Mouse (Mus musculus) MEL (cell line): Measurements from ENCODE around the gene Nrxn3. TPM values are rescaled to one million over a fixed set of nuclear protein-coding genes. Genes with fewer than 3 reads are reported as not detected.

Source experiments
- DNase-seq: peaks from one replicate; pipeline ENCODE4 v3.0.0; 2011; ENCODE audit warnings: low read depth, low spot score
- H3K27ac ChIP-seq: 2 replicates; pipeline ENCODE4 v1.5.1; 2012; ENCODE audit warnings: low read depth, mild to moderate bottlenecking, control low read depth, low read length, moderate library complexity; ENCODE audit not compliant: control insufficient read depth
- H3K27me3 ChIP-seq, 2 experiments: fragments of 150-350 bp in 1 of 2; sonication (generic) in 1 of 2; 2 replicates each; pipeline ENCODE4 v1.6.1; 2012; ENCODE audit warnings: low read length in 2 of 2, mild to moderate bottlenecking in 2 of 2, improper control_type of control experiment in 1 of 2, moderate library complexity in 1 of 2; ENCODE audit not compliant: insufficient read depth in 2 of 2, control insufficient read depth in 1 of 2
- H3K36me3 ChIP-seq, 2 experiments: 2 replicates each; pipeline ENCODE4 v1.6.1; 2012 to 2014; ENCODE audit warnings: low read length in 2 of 2, improper control_type of control experiment in 1 of 2, inconsistent platforms in 1 of 2, mild to moderate bottlenecking in 1 of 2; ENCODE audit not compliant: insufficient read depth in 2 of 2, control insufficient read depth in 1 of 2
- H3K4me1 ChIP-seq, 2 experiments: fragments of 150-350 bp in 1 of 2; sonication (generic) in 1 of 2; 2 replicates each; pipeline ENCODE4 v1.6.1; 2012; ENCODE audit warnings: low read length in 2 of 2, improper control_type of control experiment in 1 of 2, mild to moderate bottlenecking in 1 of 2; ENCODE audit not compliant: insufficient read depth in 2 of 2, control insufficient read depth in 1 of 2
- H3K4me3 ChIP-seq, 2 experiments: fragments of 150-350 bp in 1 of 2; sonication (generic) in 1 of 2; 2 replicates each; pipeline ENCODE4 v1.5.1; 2012; ENCODE audit warnings: low read depth in 2 of 2, low read length in 2 of 2, mild to moderate bottlenecking in 2 of 2, moderate library complexity in 2 of 2, control low read depth in 1 of 2, improper control_type of control experiment in 1 of 2; ENCODE audit not compliant: control insufficient read depth in 1 of 2, insufficient read depth in 1 of 2
- H3K79me2 ChIP-seq: 2 replicates; pipeline ENCODE4 v1.6.1; 2012; ENCODE audit warnings: mild to moderate bottlenecking, low read length, moderate library complexity; ENCODE audit not compliant: control insufficient read depth, poor library complexity, insufficient read depth
- H3K9ac ChIP-seq: 2 replicates; pipeline ENCODE4 v1.6.1; 2012; ENCODE audit warnings: low read depth, mild to moderate bottlenecking, control low read depth, low read length, moderate library complexity; ENCODE audit not compliant: control insufficient read depth, poor library complexity, severe bottlenecking
- H3K9me3 ChIP-seq: fragments of 150-350 bp; sonication (generic); replicated peaks from 2 replicates; pipeline ENCODE4 v1.6.1; 2012; ENCODE audit warnings: mild to moderate bottlenecking, low read length, improper control_type of control experiment, moderate library complexity; ENCODE audit not compliant: insufficient read depth
- CHD1 ChIP-seq: IDR thresholded peaks from 2 replicates; pipeline ENCODE4 v1.6.1; 2012; ENCODE audit warnings: low read depth, mild to moderate bottlenecking, inconsistent platforms, low read length, improper control_type of control experiment
- CHD2 ChIP-seq: IDR thresholded peaks from 2 replicates; pipeline ENCODE4 v1.6.1; 2011; ENCODE audit warnings: low read length, improper control_type of control experiment
- CTCF ChIP-seq, 3 experiments: IDR thresholded peaks in 2 of 3; conservative IDR thresholded peaks in 1 of 3; 2 replicates each; pipeline ENCODE4 v1.5.1; 2011 to 2012; ENCODE audit warnings: low read length in 3 of 3, low read depth in 2 of 3, mild to moderate bottlenecking in 2 of 3, improper control_type of control experiment in 1 of 3, inconsistent platforms in 1 of 3, mixed read lengths in 1 of 3, moderate library complexity in 1 of 3; ENCODE audit not compliant: control insufficient read depth in 1 of 3, insufficient read depth in 1 of 3, poor library complexity in 1 of 3, severe bottlenecking in 1 of 3
- ETS1 ChIP-seq: IDR thresholded peaks from 2 replicates; pipeline ENCODE4 v1.6.1; 2012; ENCODE audit warnings: low read depth, mild to moderate bottlenecking, inconsistent platforms, low read length, improper control_type of control experiment, moderate library complexity
- GABPA ChIP-seq: IDR thresholded peaks from 2 replicates; pipeline ENCODE4 v1.6.1; 2012; ENCODE audit warnings: low read depth, mild to moderate bottlenecking, inconsistent platforms, low read length, improper control_type of control experiment, moderate library complexity
- JUND ChIP-seq: IDR thresholded peaks from 2 replicates; pipeline ENCODE4 v1.6.1; 2011; ENCODE audit warnings: low read depth, mild to moderate bottlenecking, improper control_type of control experiment, low read length
- MAX ChIP-seq: IDR thresholded peaks from 2 replicates; pipeline ENCODE4 v1.6.1; 2011; ENCODE audit warnings: low read length, improper control_type of control experiment
- MYB ChIP-seq: IDR thresholded peaks from 2 replicates; pipeline ENCODE4 v1.6.1; 2011; ENCODE audit warnings: mild to moderate bottlenecking, low read depth, low read length, improper control_type of control experiment
- NELFE ChIP-seq: IDR thresholded peaks from 2 replicates; pipeline ENCODE4 v1.6.1; 2011; ENCODE audit warnings: low read depth, low read length, improper control_type of control experiment
- NRF1 ChIP-seq: IDR thresholded peaks from 2 replicates; pipeline ENCODE4 v1.6.1; 2014; ENCODE audit warnings: low read depth, mild to moderate bottlenecking, inconsistent platforms, low read length, improper control_type of control experiment, moderate library complexity; ENCODE audit not compliant: poor library complexity, insufficient read depth, severe bottlenecking
- POLR2AphosphoS5 ChIP-seq: IDR thresholded peaks from 2 replicates; pipeline ENCODE4 v1.6.1; 2012; ENCODE audit warnings: low read depth, borderline replicate concordance, mild to moderate bottlenecking, inconsistent platforms, low read length, moderate library complexity, mixed read lengths
- USF1 ChIP-seq: IDR thresholded peaks from 2 replicates; pipeline ENCODE4 v1.6.1; 2014; ENCODE audit warnings: low read depth, mild to moderate bottlenecking, inconsistent platforms, low read length, improper control_type of control experiment, moderate library complexity
- ZC3H11A ChIP-seq: IDR thresholded peaks from 2 replicates; pipeline ENCODE4 v1.6.1; 2012; ENCODE audit warnings: low read depth, mild to moderate bottlenecking, inconsistent platforms, low read length, improper control_type of control experiment
- ZNF384 ChIP-seq: IDR thresholded peaks from 2 replicates; pipeline ENCODE4 v1.6.1; 2012; ENCODE audit warnings: low read depth, mild to moderate bottlenecking, inconsistent platforms, low read length, improper control_type of control experiment
- polyA plus RNA-seq, 2 experiments: library from polyadenylated mRNA; stranded (reverse) in 1 of 2; unstranded in 1 of 2; fragments of >175 nt in 1 of 2; fragments of >200 nt in 1 of 2; gene quantifications; 2 replicates each; pipeline versions ENCODE4 v1.2.1 to v1.2.4; 2012; ENCODE audit warnings: low replicate concordance in 2 of 2, low read depth in 1 of 2; ENCODE audit not compliant: insufficient read length in 2 of 2, insufficient read depth in 1 of 2, missing spikeins in 1 of 2
- total RNA-seq: library from RNA; depleted of rRNA; stranded (reverse); fragments of 300-350 nt; gene quantifications from 2 replicates; pipeline ENCODE4 v1.2.3, GENCODE M21; 2012

The Nrxn3 gene
- total and polyA plus RNA-seq, 3 experiments, result not detected

DNA sequence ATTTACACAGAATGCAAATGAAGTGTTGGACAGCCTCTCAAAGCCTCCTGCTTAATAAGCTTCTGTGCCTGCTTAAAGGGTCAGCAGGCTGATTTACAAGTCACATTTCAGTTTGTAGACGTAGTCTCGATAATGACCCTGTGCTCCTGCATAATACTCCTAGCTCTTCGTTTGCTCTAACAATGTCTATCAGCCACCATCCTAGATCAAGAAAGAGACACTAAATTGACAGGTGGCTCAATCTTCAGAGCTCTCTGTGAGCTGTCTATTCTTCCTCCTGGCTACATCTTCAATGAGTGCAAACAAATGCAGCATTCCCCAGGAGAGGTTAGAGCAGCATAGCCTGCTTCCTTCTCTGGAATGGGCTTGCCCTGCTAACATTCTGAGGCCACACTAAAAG, 1186.9 kb downstream of the Nrxn3 start:
- no peak overlapping the region for H3K9ac ChIP-seq
- no peak for DNase-seq
- no peak overlapping the region for H3K4me3 ChIP-seq
- no peaks in the 10 kb centered on the region for H3K4me1 ChIP-seq
- TF ChIP-seq ZC3H11A, result no peak
- no peak for TF ChIP-seq GABPA
- TF ChIP-seq ZNF384, result no peak
- no peak for TF ChIP-seq USF1
- TF ChIP-seq POLR2AphosphoS5, result no peak
- no peak for TF ChIP-seq ETS1
- no peak for TF ChIP-seq NRF1
- no peak for TF ChIP-seq CTCF (IDR thresholded peaks at IDR 0.05 in 2 of 3, conservative IDR thresholded peaks at IDR 0.05 in 1 of 3; ENCODE audit: control insufficient read depth in 1 of 3, insufficient read depth in 1 of 3, low read depth in 2 of 3, low read length in 3 of 3, poor library complexity in 1 of 3, severe bottlenecking in 1 of 3)
- no peaks in the 10 kb centered on the region for H3K27me3 ChIP-seq
- no peaks in the 10 kb centered on the region for H3K36me3 ChIP-seq
- no peaks in the 10 kb centered on the region for H3K9me3 ChIP-seq
- no peak overlapping the region for H3K27ac ChIP-seq
- H3K79me2 ChIP-seq, result no peaks in the 10 kb centered on the region

DNA sequence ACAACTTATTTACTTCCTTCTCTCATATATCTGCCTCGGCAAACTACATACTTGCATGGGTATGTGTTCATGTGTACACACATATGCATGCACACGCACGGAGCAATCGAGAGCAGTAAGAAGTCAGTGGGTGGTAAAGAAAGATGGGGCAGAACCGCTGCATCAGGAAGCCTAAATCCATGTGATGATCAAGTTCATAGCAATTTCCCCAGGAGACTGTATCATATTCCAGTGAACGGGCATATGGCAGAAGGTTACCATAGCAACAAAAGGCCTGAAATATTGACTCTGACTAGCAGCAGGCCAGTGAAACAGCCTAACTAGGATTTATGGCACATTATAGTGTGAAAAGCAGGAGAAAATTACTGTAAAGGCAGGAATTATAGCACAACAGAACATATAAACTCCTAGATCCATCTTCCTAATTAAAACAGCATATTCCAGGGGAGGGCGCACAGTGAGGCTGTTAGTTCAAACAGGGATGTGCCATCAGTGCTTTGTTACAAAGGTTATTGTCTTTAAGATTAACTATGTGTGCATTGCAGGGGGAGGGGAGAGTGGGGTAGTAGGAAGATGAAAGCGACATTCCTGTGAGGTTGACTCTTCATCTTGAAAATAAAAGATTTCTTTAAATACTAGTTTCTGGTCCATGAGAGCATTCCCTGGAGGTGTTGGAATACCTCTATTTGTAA, 1195.6 kb downstream of the Nrxn3 start:
- Histone ChIP-seq H3K27me3 (no peaks in the 10 kb centered on the region), H3K9ac (no peak overlapping the region), H3K36me3 (no peaks in the 10 kb centered on the region), H3K4me1 (no peaks in the 10 kb centered on the region), H3K9me3 (no peaks in the 10 kb centered on the region), H3K79me2 (no peaks in the 10 kb centered on the region), H3K27ac (no peak overlapping the region), H3K4me3 (no peak overlapping the region)
- no peak for TF ChIP-seq NELFE
- TF ChIP-seq MYB, result no peak
- TF ChIP-seq CHD1, result no peak
- DNase-seq, result no peak

DNA sequence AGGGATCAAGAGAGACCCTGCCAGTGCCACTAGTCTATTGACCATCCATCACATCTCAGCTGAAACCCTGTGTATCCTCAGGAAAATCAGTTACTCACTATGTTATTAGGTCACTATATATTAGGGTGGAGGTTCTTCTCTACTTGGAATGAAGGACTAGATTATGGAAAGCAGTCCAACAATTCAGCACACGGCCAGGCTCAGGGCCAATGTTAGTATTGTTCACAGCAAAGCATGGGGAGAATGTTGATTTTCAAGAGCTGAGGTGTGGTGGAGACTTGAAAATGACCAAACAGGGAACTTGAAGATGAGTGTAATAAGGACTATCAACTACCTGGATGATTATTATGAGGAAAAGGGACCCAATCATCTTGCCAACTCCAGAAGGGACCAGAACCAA, 1209.7 kb downstream of the Nrxn3 start:
- no peaks in the 10 kb centered on the region for H3K4me1 ChIP-seq
- no peaks in the 10 kb centered on the region for H3K36me3 ChIP-seq
- no peaks in the 10 kb centered on the region for H3K9me3 ChIP-seq
- no peak overlapping the region for H3K9ac ChIP-seq
- H3K27ac ChIP-seq, result no peak overlapping the region
- no peak for TF ChIP-seq ZNF384
- TF ChIP-seq CHD2, result no peak
- no peak for TF ChIP-seq JUND
- TF ChIP-seq MAX, result no peak
- H3K79me2 ChIP-seq, result no peaks in the 10 kb centered on the region
- no peaks in the 10 kb centered on the region for H3K27me3 ChIP-seq
- no peak overlapping the region for H3K4me3 ChIP-seq
- no peak for DNase-seq
